Mouse (Mus musculus) mesoderm, embryonic 11.5 days (tissue): ENCODE data around the gene AU018091.
"Not testable (repeated sequence)": the region's sequence is repeated elsewhere in the genome, so short reads cannot be mapped to it uniquely, and the experiment has no call there.

Experiments used
- DNase-seq: peaks from one replicate; pipeline ENCODE4 v3.0.0-alpha.2; 2012; ENCODE audit warnings: low read depth, low spot score

Gene AU018091

GRCm38 (mm10) chr7:3166270-3166669 lies 2.7 kb downstream of the AU018091 start:
- no peak for DNase-seq

GRCm38 (mm10) chr7:3164991-3165390 lies 4.0 kb downstream of the AU018091 start:
- no peak for DNase-seq

GRCm38 (mm10) chr7:3164381-3164780 lies 4.6 kb downstream of the AU018091 start:
- no peak for DNase-seq

- DNase-seq = no peak
Observed at GRCm38 (mm10) chr7:3150376-3150775, 18.6 kb downstream of the AU018091 start.

GRCm38 (mm10) chr7:3146072-3146471 lies 22.9 kb downstream of the AU018091 start:
- no peak for DNase-seq

- DNase-seq = no peak
Observed at GRCm38 (mm10) chr7:3143329-3143728, 25.7 kb downstream of the AU018091 start.

- DNase-seq = no peak
Observed at GRCm38 (mm10) chr7:3135606-3136005, 33.4 kb downstream of the AU018091 start.

- DNase-seq = no peak
Observed at GRCm38 (mm10) chr7:3134654-3135053, 34.3 kb downstream of the AU018091 start.

GRCm38 (mm10) chr7:3130342-3130741 lies 38.7 kb downstream of the AU018091 start:
- DNase-seq = no peak

GRCm38 (mm10) chr7:3128564-3128963 lies 40.4 kb downstream of the AU018091 start:
- DNase-seq = not testable (repeated sequence)

- DNase-seq = not testable (repeated sequence)
Observed at GRCm38 (mm10) chr7:3111193-3111592, 57.8 kb downstream of the AU018091 start.

GRCm38 (mm10) chr7:3106516-3107077 lies 62.4 kb downstream of the AU018091 start:
- DNase-seq = not testable (repeated sequence)
